Mouse (Mus musculus): ENCODE measurements around the gene Wnt1. TPM values are rescaled to one million over a fixed set of nuclear protein-coding genes. Genes with fewer than 3 reads are reported as not detected.
A peak's percentile ranks its signal among the peaks of the same experiment; 100 is the strongest.
"Not testable (repeated sequence)": the region's sequence is repeated elsewhere in the genome, so short reads cannot be mapped to it uniquely, and the experiment has no call there.

Wnt1 gene
- total RNA-seq, 2 experiments from 2014 or later: not detected

- peak; percentile 66 for DNase-seq (ENCODE audit: low spot score)
Measured at GRCm38 (mm10) chr15:98805324-98806040, 15.8 kb downstream of the Wnt1 start.

DNA sequence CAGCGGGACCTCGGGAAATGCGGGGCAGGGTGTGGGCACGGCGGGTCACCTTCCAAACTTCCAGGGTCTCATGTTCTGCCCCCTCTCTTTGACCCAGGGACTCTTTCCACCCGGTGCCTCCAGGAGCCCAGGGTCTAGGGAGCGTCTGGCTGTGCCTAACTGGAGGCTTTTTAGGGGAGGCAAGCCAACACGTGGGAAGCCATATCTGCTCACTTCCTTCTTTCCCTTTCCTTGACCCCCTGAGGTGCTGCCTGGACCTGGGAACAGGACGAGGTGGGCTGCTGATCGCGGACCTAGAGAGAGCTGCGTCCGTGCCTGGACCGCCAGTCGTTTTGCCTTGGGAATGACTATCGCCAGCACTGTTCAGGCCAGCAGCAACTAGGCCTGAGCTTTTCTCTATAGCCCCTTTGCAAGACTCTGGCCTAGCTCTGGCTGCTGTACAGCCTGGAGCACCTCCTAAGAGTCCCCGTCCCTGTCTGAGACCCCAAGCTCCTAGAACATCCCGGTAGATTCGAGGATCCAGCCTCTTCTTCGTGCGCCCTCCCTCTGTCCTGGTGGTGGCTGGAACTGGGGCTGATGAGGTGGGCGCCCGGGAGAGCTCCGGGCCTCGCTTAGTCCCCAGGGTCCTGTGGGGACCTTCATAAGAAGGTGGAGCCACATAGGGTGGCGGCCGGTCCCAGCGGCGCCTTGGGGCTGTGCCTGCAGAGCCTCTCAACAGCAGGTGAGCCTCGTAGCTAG lies 16.6 kb downstream of the Wnt1 start:
- DNase-seq (ENCODE audit: low spot score): no peak

DNA sequence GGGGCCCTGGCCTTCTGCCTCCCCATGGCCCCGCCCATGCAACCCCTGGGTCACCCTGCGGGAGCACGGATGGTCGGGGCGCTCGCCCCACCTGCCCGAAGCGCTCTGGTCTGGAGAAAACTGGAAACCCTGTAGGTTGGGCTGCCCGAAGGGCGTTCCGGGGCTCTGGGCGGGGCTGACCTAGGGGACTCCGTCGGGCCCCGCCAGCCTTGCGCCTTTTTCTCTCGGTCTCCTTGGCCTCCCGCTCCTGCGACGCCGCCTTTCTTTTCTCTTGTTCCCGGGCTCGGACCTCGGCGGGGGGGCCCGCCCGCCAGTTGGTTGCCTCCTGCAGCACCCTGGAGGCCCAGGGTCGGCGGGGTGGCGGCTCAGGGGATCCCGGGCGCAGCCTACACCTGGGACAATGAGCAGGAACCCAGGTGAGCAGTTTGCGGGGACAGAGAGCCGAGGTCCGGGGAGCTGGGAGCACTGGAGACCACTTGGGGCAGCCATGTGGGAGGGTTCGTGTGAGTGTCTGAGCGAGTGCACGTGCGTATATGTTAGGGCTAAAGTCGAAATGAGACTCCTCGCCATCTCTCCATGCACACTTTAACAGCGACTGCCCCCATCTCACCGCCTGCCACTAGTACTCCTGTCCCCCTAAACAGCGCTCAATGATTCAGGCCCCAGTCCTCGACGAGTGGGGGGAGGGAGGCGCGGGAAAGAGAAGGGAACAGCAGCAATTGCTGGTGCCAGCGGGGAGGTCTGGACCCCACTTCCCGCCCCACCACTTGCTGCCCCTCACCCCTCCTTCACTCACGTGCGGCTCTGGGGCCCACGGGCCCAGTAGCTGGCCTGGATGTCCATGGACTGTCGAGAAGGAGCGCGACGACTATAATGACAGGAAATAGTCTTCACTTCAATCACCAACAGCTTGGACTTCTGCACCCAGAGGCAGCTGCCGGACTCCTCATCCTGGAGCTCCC lies 17.4 kb downstream of the Wnt1 start:
- DNase-seq (ENCODE audit: low spot score): no peak

DNA sequence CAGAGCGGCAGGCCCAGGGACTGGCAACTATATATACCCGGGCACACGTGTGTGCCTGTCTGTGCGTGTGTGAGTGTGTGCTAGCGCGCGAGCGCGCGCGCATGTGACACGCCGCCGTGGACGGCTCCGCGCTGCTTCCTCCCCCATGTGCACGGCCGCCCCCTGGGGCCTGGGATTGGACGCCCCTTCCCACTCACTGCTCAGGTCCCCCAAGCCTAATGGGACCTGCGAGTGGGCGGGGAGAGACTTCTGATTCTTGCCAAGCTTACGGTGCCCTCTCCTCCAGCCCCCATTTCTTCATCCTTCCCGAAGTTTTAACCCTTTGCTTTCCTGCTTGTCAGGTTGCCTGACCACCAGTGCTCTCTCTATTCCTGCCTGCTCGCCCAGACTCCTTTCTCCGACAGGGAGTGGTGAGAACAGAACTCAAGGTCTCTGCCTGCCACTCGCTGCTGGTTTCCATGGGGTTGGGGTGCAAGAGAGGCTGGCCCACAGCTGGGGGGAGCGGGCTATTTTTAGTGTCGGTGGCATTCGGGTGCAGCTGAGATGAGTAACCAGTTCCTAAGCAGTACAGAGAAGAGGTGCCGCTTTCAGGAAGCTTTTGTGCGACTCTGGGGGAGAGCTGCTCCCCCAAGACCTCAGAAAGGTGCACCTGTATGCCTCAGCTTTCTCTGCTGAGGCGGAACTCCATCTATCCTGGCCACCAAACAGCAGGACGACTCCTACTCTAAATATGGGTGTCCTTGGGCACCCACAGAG lies 18.4 kb downstream of the Wnt1 start:
- no peak for DNase-seq (ENCODE audit: low spot score)

- no peak for DNase-seq (ENCODE audit: low spot score)
Measured at GRCm38 (mm10) chr15:98808651-98809134, 19.0 kb downstream of the Wnt1 start.

DNA sequence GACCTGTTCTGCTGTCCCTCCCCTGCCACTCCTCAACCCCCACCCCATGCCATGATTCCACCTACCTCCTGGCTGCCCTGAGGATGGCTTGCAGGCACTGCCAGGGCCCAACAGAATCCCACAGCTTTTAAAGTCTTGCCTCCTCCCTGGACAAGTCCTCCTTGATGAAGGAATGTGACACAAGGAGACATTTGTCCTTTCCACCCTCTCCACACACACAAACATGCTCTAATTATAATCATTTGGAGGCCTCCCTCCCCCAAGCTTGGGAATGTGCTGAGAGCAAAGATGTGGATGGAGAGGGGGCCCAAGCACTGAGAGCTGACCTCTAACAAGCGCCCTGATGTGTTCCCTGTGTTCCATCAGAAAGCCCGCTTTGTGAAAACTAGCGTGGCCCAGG lies 19.7 kb downstream of the Wnt1 start, which contains the start of gene Ddn:
Gene Ddn, minus strand, starts transcription at position 101 of the 400 bp plus-strand sequence.
- no peak for DNase-seq (ENCODE audit: low spot score)

- not testable (repeated sequence) for DNase-seq (ENCODE audit: low spot score)
Measured at GRCm38 (mm10) chr15:98810212-98810611, 20.6 kb downstream of the Wnt1 start.

DNA sequence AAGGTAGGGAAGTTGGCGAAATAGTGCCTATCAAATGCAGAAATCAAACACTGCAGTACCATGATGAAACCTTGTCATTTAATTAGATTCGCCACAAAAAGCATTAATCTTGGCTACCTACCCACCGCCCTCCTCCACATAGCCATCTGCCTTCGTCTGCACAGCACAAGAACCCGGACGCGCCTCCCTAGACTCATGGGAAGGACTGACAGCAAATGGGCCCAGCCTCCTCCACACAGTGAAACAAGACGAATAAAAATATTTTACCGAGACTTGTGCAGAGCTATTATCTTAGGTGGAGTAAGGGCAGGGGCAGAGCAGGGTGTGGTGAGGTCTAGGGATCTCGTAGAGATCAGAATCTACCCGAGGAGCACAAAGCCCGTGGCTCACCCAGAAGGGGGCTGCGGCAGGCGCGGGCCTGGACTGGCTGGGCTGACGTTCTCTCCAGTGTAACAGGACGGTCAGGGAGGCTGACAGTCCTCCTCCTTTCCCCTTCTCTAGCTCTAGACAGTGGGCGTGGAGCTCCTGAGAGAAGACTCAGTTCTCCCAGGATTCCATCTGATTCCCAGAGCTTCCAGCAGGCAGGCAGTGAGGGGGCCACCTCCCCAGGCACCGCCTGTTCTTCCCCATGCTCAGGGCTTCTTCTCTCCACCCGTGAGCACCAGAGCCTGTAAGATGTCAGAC lies 23.2 kb downstream of the Wnt1 start:
- DNase-seq (ENCODE audit: low spot score): no peak

GRCm38 (mm10) chr15:98818171-98818570 lies 28.5 kb downstream of the Wnt1 start:
- no peak for DNase-seq (ENCODE audit: low spot score)

GRCm38 (mm10) chr15:98820937-98821336 lies 31.3 kb downstream of the Wnt1 start:
- DNase-seq (ENCODE audit: low spot score): no peak

GRCm38 (mm10) chr15:98821403-98821802 lies 31.7 kb downstream of the Wnt1 start:
- DNase-seq (ENCODE audit: low spot score): no peak

- no peak for DNase-seq (ENCODE audit: low spot score)
Measured at GRCm38 (mm10) chr15:98822147-98822546, 32.5 kb downstream of the Wnt1 start.

DNA sequence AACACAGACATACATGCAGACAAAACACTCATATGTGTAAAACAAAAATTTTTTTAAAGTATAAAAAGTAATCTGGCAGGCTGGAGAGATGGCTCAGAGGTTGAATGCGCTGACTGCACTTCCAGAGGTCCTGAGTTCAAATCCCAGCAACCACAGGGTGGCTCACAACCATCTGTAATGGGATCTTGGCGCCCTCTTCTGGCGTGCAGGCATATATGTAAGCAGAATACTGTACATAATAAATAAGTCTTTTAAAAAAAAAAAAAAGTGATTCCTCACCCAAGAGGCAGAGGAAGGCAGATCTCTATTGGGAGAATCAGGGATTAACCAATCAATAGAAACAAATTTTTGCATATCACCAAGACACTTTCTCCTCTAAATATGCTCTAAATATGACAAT lies 33.8 kb downstream of the Wnt1 start:
- no peak for DNase-seq (ENCODE audit: low spot score)

DNA sequence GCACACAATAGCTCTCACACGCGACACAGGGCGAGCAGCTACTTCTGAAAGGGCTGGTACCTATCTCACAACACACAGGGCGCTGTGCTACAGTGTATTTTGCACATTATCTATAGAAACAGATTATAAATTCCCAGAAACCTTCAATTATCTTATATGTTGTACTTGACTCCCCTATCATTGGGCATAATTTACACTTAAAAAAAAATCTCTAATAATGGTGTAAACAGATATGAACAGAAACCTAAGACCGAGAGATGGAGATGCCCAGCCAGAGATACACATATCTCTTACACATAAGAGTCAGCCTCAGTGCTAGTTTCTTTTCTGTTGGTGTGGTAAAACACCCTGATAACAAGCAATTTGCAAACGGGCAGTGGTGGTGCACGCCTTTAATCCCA lies 38.0 kb downstream of the Wnt1 start:
- DNase-seq (ENCODE audit: low spot score): no peak

DNA sequence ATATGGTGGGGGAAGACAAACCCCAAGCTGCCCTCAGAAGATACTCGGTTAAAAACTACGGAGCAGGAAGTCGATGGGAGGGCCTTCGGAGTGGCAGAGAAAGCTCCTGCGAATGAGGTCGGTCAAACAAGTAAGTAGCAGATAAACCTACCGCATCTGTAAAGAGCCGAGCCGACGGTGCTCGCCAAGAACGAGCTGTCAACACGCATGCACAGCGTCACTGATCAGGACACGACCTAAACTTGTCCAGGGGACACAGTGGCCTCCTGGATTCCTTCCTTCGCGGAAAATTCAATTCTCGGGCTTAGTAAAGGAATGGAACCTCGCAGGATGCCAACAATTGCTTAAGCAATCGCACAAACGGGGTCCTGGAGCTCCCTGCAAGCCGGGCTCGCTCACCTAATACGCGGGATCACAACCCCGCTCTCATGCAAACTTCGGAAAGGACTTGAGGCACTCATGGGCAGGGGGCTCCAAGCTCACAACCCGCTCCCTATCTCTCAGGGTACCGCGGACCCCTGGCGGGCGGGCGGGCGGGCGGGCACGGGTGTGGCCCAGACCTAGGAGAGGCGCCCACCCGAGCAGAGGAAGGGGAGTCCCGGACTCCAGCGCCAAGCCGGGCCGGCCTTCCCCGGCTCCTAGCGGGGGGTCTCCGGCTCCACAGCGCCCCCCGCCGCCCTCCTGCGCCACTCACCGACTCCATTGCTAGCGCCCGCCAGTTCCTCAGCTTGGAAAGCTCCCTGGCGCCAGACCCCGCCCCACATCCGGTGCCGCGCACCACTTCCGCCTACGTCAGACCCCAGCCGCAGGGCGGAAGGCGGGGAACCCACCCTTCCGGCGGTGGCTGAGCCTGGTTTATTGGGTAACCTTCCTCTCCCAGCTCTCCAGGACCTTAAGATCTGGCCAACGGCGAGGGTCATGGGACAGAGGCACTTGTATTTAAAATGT lies 41.4 kb downstream of the Wnt1 start, which contains the start of gene Prkag1:
Gene Prkag1, minus strand, starts transcription at position 786 of the 948 bp plus-strand sequence.
- peak; percentile 96 for DNase-seq (ENCODE audit: low spot score)

GRCm38 (mm10) chr15:98831684-98832035 lies 42.0 kb downstream of the Wnt1 start:
- no peak for DNase-seq (ENCODE audit: low spot score)

- DNase-seq (ENCODE audit: low spot score): no peak
Measured at GRCm38 (mm10) chr15:98832161-98833058, 42.8 kb downstream of the Wnt1 start.

DNA sequence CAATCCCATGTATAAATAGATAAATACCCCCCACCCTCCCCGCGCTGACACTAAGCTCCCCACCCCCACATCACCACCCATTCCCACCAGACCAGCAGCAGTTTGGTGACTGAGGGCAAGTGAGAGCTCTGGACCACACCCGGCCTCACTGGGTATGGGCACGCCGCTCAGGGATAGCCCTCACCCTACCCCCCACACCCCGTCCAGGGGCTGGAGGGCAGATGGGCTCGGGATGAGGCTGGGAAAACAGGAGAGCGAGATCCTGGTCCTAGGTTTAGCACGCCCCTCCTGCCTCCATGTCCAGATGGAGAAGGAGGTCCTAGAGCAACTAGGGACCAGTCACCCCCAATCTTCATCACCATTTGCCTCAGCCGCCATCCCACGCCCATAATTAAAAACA lies 43.6 kb downstream of the Wnt1 start:
- DNase-seq (ENCODE audit: low spot score): no peak

Measured in gastrocnemius, adult 18-20 months (tissue).